Mouse (Mus musculus): ENCODE measurements around the gene Slc35e2.
A peak's percentile ranks its signal among the peaks of the same experiment; 100 is the strongest.
"Not testable (repeated sequence)": the region's sequence is repeated elsewhere in the genome, so short reads cannot be mapped to it uniquely, and the experiment has no call there.

Gene Slc35e2

GRCm38 (mm10) chr4:155601091-155601996 lies at the start of gene Slc35e2:
TSS of gene Slc35e2 (plus strand) at chr4:155601416.
- DNase-seq (ENCODE audit: low read depth, low spot score), result peak; percentile 98

- peak; percentile 72 for DNase-seq (ENCODE audit: low read depth, low spot score)
Observed at GRCm38 (mm10) chr4:155552917-155553532, 48.2 kb upstream of the Slc35e2 start.

- DNase-seq (ENCODE audit: low read depth, low spot score), result no peak
Observed at GRCm38 (mm10) chr4:155554880-155555279, 46.3 kb upstream of the Slc35e2 start.

GRCm38 (mm10) chr4:155555464-155555863 lies 45.8 kb upstream of the Slc35e2 start:
- no peak for DNase-seq (ENCODE audit: low read depth, low spot score)

GRCm38 (mm10) chr4:155559454-155559853 lies 41.8 kb upstream of the Slc35e2 start:
- no peak for DNase-seq (ENCODE audit: low read depth, low spot score)

GRCm38 (mm10) chr4:155560932-155561331 lies 40.3 kb upstream of the Slc35e2 start:
- no peak for DNase-seq (ENCODE audit: low read depth, low spot score)

- DNase-seq (ENCODE audit: low read depth, low spot score), result no peak
Observed at GRCm38 (mm10) chr4:155561661-155562442, 39.4 kb upstream of the Slc35e2 start, which contains the start of gene Nadk. TSS of gene Nadk (plus strand) at chr4:155562378.

- no peak for DNase-seq (ENCODE audit: low read depth, low spot score)
Observed at GRCm38 (mm10) chr4:155562725-155563399, 38.4 kb upstream of the Slc35e2 start.

GRCm38 (mm10) chr4:155563400-155564231 lies 37.6 kb upstream of the Slc35e2 start:
- peak; percentile 97 for DNase-seq (ENCODE audit: low read depth, low spot score)

GRCm38 (mm10) chr4:155564315-155565069 lies 36.7 kb upstream of the Slc35e2 start:
- DNase-seq (ENCODE audit: low read depth, low spot score), result no peak

GRCm38 (mm10) chr4:155566555-155566954 lies 34.7 kb upstream of the Slc35e2 start:
- no peak for DNase-seq (ENCODE audit: low read depth, low spot score)

GRCm38 (mm10) chr4:155568170-155568569 lies 33.0 kb upstream of the Slc35e2 start:
- peak; percentile 58 for DNase-seq (ENCODE audit: low read depth, low spot score)

- no peak for DNase-seq (ENCODE audit: low read depth, low spot score)
Observed at GRCm38 (mm10) chr4:155568632-155569370, 32.4 kb upstream of the Slc35e2 start.

GRCm38 (mm10) chr4:155569818-155570217 lies 31.4 kb upstream of the Slc35e2 start:
- DNase-seq (ENCODE audit: low read depth, low spot score), result no peak

- DNase-seq (ENCODE audit: low read depth, low spot score), result not testable (repeated sequence)
Observed at GRCm38 (mm10) chr4:155570315-155570714, 30.9 kb upstream of the Slc35e2 start.

GRCm38 (mm10) chr4:155571442-155571841 lies 29.8 kb upstream of the Slc35e2 start:
- no peak for DNase-seq (ENCODE audit: low read depth, low spot score)

GRCm38 (mm10) chr4:155573155-155573554 lies 28.1 kb upstream of the Slc35e2 start:
- DNase-seq (ENCODE audit: low read depth, low spot score), result no peak

GRCm38 (mm10) chr4:155573876-155574275 lies 27.3 kb upstream of the Slc35e2 start:
- no peak for DNase-seq (ENCODE audit: low read depth, low spot score)

- peak; percentile 52 for DNase-seq (ENCODE audit: low read depth, low spot score)
Observed at GRCm38 (mm10) chr4:155574931-155575330, 26.3 kb upstream of the Slc35e2 start.

Measured in brain, adult 2 months (tissue).